Mouse (Mus musculus) cerebellum, adult (tissue): ENCODE data around the gene Thra.

ENCODE experiments used
- ATAC-seq: cut with Nextera tagmentation; 2 replicates; pipeline ENCODE4 v1.9.2; 2017; ENCODE audit warnings: mild to moderate bottlenecking, moderate library complexity, mixed read lengths; ENCODE audit not compliant: insufficient number of reproducible peaks, low FRiP score, low TSS enrichment

Thra gene

DNA sequence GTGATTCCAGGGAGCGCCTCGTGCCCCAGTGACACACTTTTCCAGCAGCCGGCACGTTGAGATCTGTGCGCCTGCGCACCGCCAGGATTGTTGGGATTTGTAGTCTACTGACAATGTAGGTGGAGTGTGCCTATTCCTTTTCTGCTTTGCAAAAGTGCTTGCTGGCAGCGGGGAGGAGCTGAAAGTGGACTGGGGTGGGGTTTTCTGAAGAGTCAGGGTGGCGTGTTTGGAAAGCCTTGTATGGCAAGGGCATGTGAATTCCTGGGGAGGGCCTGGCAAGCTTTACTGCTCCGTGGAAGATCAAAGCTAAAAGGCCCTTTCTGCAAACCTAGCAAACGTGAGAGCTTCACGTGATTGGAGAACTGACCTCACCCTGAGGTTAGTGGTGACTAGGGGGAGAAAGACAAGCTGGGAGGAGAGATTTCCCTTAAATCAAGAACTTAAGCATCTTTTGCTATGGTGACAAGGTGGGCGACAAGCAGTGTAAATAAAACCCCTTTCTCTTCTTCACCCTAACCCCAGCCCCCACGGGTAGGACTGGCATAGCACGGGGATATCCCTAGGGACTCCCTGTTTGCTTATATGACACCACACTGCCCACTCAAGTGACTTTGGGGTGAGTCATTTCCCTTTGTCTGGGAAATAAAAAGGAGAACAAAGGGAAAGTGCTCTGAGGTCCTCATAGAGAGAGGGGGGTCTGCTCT lies 35.1 kb downstream of the Thra start:
- ATAC-seq, result peak; percentile 60; the same call in 1 of the 2 replicates

DNA sequence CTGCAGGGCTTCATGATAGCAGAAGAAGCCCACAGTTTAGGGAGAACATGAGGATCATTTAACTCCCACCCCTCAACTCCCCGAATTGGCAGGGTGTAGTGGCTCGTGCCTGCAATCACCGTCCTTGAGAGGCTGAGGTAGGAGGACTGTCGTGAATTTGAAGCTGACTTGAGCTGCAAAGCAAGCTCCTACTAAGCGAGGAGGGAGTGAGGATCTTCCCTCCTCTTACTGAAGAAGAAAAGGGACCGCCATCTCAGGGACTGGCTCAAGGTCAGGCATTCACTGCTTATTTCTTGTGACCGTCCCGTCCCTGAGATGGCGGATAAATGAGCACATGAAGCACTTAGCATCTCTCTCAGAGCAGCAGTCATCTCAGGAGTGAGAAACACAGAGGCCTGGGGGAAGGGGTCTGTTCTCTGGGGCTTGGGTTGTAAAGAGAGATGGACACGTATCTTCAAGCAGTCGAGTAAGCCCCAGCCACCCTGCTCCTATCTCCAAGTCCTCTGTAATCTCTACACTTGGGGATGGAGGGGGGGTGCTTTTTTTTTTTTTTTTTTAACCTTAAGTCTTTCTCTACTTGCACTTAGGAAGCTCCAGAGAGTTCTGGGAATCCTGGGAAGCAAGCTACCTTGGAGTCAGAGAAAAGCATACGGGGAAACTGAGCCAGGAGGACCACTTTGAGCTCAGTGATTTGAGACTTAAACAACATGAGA lies 35.8 kb downstream of the Thra start:
- ATAC-seq, result no peak

DNA sequence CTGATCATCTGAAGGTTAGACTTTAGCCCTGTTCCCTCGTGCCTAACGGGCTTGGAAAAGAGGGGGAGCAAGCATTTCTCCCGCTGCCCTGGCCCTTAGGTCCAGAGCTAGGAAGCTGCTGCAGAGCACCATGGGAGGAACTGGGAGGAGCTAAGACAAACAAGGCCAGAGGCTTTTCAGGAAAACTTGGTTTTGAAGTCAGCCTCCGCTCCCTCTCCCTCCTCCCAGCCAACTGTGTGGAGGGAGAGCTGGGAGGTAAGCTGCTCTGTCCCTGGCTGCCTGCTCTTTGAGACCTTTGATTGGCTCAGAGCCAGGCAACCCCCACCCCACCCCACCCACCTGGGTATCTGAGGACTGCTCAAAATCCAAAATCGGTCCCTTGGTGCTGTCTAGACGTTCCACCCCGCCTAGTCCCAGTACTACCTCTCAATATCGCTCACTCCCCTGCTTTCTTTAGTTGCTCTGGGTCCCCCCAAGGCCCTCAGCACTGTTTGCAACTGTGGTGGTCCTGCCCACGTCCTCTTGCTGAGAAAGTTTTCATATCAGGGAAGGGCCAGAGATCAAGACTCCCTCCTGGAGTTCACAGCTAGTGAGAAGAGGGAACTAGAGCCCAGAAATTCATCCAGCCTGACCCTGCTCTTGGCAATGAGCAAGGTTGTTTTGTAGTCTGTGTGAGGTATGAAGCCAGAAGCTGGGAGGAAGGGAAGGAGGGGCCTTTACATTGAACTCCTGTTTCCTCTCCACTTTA lies 36.6 kb downstream of the Thra start:
- ATAC-seq, result no peak

DNA sequence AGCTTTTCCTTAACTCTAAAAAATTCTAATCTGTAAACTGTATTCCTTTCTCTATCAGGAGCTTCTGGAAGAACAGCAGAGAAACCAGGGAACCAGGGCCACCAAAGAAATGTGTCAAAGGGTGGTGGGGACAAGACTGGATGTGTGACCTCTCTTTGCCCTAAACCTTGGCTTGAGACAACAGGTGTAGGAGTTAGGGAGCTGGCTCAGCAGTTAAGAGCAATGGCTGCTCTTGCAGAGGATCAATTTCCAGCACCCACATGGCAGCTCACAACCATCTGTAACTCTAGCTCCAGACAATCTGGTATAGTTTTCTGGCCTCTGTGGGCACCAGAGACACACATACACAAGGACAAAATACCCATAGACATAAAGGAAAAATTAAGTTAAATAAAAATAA lies 37.5 kb downstream of the Thra start:
- ATAC-seq, result no peak

DNA sequence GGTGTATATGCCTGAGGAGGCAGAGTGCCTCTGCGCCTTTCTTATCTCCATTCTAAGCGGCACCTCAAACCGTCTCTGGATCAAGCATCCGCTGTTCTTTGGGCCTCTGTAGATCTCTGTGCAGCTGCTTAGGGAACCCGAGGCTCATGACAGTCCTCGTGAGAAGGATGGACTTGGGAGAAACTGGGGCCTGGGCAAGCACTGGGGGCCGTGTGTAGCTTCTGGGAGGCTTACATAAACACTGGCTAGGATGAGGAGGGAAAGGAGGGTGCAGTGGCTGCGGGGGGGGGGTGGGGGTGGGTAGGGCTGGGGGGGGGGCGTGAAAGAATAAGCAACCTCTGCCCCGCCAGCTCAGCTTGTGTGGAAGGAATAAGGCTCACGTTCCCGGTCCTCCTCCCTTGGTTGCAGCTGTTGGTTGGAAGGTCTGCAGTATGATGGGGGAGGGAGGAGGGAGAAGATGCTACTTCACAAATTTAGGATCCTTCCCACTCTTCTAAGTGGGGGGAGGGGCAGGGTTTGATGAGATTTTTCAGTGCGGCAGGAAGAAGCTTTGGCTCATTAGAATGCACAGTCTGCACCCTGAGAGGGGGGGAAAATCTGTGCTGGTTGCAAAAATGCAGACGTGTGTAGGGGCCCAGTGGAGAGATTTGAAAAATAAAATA lies 41.5 kb downstream of the Thra start:
- no peak for ATAC-seq

DNA sequence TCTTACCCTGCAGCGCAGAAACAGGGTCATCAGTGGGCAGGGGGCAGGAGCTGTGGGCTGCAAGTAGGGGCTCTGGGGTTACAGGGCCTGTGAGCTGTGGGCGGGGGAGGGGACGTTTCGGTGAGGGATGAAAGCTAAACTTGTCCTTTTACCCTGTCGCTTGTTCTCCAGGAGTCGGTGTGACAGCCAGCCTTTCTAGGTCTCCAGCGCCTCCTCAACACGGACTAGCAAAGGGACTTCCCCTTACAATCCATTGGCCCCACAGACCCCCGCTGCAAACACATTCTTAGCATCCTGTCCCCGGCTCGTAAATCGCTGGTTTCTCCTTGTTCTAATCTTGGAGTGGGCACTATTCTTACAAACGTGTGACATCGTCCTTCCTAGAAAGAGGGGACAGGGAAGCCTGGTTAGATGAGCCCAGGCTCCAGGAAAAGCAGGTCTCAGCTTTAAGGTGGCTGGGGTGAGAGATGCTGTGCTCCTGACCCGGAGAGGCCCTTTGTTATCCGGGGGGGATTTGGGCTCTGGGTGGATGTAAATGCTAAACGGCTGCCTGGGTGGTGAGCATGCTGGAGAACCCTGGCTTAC lies 42.3 kb downstream of the Thra start:
- no peak for ATAC-seq

DNA sequence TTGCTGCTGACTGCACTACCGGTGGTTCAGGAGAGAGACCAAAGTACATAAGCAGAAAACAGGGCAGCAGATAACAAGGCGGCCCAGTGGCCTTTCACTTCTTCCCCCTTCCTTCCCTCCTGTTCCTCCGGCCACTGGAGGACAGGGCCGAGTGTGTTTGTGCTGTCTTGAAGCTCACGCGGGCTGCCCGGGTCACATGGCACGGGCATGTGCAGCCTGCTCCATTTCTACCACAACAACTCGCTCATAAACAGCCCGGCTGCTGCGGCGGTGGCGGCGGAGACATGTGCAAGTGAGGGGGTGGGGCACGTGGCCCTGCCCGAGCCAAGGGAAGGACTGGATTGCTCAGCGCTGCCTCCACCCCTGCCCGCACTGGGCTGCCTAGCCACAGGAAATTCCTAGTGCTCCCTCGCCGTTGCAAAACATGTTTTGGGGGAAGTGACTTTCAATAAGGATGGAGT lies 42.8 kb downstream of the Thra start:
- peak; percentile 68; the same call in 1 of the 2 replicates for ATAC-seq

DNA sequence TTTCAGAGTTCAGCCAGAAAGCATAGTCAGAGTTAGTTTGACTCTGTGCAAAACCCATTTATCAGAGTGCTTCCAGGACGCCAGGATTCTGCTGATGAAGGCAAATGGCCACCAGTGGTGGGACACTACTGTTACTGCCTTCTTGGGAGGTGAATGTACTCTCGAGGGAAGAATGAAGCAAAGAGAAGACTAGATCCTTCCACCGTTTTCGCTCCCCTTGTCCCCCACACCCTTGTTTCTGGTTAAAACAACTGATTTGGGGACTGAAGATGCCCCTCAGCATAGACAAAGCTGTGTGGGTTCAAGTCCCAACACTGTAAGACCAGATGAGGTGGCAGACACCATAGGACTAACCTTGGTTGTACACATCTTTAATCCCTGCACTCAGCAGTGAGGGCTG lies 43.7 kb downstream of the Thra start:
- ATAC-seq, result no peak

DNA sequence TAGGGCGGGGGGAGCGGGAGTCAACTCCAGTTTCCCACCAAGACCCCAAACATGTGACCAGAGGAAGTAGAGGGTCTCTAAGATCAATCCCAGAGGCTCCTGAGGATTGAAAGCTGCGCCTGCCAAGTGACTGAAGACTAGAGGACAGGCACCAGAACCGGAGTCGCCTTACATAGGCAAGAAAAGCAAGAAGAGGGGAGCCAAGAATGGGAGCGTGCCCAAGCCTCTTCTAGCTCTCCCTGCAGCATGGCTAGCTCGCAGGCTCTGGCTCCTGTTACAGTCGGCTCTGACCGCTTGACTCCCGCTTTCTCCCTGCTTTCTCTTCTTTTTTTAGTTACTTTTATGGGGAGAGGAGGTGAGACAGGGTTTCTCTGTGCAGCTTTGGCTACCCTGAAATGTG lies 44.8 kb downstream of the Thra start:
- no peak for ATAC-seq

DNA sequence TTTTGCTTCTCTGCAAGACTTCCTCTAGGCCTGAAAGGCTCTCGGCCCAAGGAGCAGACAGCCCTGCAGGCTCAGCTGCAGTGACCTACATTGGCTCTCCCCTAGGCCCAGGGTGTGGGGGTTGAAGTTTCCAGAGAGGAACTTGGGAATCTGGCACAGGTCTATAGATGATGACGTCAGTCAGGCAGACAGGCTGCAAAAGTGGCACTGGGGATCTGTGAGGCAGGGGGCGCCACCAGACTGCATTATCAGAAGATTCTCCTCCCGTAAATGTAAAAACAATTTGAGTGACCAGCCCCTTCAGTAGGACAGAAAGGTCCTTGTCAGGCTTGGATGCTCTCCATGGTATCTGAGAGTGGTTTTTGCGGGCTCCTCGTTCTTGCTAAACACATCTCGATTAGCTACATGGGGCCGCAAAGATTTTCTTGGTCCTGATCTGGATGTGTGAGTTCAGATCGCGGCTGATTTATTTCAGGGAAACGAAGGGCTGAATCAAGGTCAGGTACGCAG lies 45.4 kb downstream of the Thra start:
- ATAC-seq, result no peak

DNA sequence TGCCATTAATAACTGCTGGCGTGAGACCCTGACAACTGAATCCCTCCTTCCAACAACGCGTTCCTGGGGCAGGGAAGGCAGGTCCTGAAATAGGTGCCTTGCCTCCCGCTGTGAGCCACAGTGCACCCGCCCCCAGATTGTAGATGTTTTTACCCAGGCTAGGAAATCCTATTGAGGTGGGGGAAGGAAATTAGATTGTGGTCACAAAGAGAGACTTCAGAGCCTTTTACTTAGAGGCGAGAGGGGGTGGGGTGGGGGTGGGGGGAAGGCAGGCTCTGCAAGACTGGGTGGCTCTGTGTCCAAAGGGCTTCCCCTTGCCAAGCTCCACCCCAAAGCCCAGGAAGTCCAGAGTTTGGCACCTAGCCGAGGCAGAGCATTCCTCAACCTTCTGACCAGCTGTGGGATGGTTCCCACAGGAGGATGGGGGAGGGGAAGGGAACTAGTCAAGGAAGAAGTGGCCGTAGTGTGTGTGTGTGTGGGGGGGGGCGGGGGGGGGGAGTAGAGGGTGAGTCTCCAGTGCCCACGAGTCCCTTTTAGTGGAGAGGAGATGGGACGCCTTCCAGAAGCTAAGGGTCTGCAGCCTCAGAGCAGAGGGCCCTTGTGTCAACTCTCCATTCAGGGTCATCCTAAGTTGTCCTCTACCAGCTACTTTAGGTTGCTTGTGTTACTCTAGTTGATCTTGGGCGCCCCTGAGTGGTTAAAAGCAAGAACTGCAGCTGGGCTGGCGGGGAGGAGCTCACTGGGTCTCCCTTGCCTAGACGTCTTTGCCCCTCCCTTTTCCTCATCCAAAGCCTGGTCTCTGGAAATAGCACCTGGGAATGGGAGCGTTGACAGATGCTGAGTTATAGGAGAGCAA lies 46.1 kb downstream of the Thra start:
- ATAC-seq, result peak; percentile 36; the same call in 1 of the 2 replicates

DNA sequence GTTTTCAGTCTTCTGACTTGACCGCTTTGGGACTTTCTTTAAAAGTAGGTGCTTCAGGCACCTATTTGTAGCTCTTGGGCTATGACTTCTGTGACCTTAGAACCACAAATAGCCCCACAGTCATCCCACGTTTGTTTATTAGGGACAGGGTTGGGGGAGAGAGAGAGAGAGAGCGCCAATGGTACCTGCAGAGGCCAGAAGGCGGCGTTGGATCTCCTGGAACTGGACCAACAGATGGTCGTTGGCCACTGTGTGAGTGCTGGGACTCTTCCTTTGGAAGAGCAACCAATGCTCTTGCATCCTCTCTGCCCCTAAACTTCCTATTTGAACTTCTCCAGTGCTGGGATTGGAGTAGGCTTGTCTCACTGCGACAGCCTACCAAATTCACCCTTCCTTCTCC lies 46.8 kb downstream of the Thra start:
- ATAC-seq, result no peak

DNA sequence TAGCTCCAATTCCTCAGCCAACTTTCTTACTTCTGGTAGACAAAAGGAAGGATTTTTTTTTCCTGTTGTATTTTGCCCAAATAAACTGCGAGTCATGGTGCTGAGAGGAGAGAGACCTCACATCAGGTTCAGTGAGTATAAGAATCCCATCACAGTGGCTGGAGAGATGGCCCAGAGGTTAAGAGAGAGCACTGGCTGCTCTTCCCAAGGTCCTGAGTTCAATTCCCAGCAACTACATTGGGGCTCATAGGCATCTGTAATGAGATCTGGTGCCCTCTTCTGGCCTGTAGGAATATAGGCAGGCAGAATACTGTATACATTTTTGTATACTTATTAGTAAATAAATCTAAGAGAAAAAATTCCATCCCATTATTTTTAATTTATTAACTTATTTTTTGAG lies 47.3 kb downstream of the Thra start:
- no peak for ATAC-seq

DNA sequence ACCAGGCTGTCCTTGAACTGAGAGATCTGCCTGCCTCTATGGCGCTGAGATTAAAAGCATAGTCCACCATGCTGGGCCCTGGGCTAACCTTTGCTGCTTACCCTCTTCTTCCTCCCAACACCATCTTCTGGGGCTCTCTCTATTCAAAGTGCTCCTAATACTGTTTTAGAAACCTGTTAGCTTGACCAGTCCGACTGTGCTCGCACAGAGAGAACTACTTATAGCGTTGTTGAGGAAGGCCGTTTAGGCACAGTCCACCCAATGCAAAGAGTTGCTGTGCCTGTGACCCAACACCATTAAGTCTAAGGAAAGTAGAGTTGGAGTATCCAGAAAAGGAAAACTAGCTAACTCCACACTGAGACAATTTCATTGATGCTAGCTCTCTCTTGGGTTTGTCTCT lies 47.7 kb downstream of the Thra start:
- no peak for ATAC-seq

DNA sequence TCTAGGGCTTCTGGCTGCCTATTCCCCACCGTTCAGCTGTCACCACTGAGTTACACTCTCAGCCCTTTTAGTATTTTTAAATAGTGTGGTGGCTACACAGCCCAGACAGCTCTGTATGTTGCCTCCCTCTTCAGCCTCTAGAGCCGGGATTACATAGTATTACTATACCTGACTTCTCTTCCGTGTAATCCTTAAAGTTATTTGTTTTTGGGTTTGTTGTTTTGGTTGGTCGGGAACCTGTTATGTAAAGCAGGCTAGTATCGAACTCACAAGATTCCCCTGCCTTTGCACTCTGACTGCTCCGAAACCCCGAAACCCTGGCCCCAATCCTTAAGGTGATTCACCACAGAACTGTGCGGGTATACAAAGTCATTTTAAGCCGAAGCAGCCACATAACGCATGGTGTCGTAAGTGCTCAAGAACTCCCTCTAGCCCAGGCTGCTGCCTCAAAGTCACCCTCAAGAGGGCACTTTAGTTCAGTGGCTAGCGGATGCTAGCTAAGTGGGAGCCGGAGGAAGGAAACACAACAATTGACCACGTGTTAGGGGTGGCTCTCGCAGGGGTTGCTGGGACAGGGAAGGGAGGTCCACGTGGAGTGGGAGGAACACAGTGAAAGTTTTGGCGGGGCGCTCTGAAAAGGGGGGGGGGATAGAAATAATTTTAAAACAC lies 48.2 kb downstream of the Thra start:
- ATAC-seq, result peak; percentile 86

DNA sequence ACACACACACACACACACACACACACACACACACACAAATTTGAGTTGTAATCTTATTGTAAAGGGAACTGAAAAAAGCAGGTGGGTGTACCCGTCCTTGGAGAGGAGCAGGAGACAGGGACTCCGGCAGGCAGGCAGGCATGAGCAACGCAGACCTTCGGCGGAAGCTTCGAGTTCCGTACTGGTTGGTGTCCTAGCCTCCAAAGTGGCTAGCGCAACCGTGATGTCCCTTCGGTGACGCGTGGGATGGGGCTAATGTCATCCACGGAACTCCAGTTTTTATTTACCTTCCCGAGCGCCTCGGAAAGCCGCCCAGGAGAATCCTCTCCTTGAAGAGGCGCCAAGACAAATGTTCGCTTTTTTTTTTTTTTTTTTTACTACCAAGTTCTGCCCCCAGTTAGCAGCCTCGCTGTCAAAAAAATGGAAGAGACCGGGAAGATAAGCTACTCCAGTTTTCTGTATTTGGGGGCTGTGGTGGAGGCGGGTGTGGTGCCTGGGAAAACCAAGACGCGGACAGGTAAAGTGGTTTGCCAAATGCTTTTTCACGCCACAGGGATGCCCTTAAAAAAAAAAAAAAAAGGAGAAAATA lies 48.9 kb downstream of the Thra start:
- ATAC-seq, result no peak

DNA sequence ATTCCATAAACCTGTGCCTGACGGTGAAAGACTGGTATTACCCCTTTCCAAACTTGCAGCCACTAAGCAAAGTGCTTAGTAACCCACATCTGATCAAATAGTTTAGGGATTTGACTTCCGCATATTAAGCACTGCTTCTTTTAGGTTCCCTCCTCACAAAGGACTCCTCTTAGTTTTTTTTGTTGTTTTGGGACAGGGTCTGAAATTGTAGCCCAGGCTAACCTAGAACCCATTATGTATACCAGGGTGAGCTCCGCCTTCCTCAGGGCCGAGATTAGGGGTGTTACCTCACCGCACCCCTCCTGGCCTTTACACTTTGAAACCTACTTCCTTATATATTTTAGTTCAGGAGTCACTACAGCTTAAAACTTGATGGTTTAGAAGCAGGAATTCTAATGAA lies 49.4 kb downstream of the Thra start:
- ATAC-seq, result no peak

DNA sequence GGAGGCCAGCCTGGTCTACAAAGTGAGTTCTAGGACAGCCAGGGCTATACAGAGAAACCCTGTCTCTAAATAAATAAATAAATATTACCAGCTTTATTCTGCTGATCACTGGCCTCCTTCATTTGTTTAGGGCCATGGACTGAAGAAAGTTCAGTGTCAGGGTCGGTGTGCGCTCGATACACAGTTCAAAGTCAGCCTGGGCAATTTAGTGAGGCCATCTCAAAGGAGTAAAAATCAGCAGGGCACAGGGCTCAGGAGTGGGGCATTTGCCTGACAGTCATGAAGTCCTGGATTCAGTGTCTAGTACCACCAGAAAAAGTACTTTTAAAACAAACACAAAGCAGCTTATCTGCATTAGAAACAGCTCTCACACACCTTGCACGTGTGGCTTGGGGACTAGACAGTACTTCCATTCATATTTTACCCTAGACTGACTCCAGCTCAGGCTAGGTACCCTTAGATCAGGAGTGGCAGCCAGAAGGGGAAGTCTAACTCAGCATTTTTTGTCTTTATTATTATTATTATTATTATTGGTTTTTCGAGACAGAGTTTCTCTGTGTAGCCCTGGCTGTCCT lies 50.3 kb downstream of the Thra start:
- no peak for ATAC-seq
